Mouse (Mus musculus): Measurements from ENCODE around the gene Adam20. TPM values are rescaled to one million over a fixed set of nuclear protein-coding genes. Genes with fewer than 3 reads are reported as not detected.

Gene Adam20
- not detected in 2 replicates for polyA plus RNA-seq (2012; ENCODE audit: low replicate concordance)

GRCm38 (mm10) chr8:40792973-40793372, at the start of gene Adam20:
Gene Adam20 (plus strand): TSS chr8:40793273.

GRCm38 (mm10) chr8:40751908-40752307, 41.2 kb upstream of the Adam20 start, which contains the start of gene Adam25:
Gene Adam25 (plus strand): TSS chr8:40752208.

Other genes starting within 250 kb of the Adam20 start
- not detected in 2 replicates for gene Adam24, start 118.2 kb upstream of the Adam20 start, polyA plus RNA-seq (2012; ENCODE audit: low replicate concordance)
- not detected in 2 replicates for gene Adam25, start 41.1 kb upstream of the Adam20 start, polyA plus RNA-seq (2012; ENCODE audit: low replicate concordance)
- gene Adam39, start 29.7 kb downstream of the Adam20 start, polyA plus RNA-seq (2012; ENCODE audit: low replicate concordance), result 0.04 TPM in 1 of 2 replicates, not detected in the other

All from hematopoietic multipotent progenitor cell, adult 10-12 weeks (in vitro differentiated cells).